Mouse (Mus musculus) erythroblast, embryonic 14.5 days (primary cell): ENCODE data around the gene Pan3.

Experiments used
- GATA1 ChIP-seq: IDR thresholded peaks from 2 replicates; pipeline ENCODE4 v1.6.1; 2012; ENCODE audit warnings: low read length, inconsistent platforms, mixed read lengths
- TAL1 ChIP-seq: IDR thresholded peaks from 3 replicates; pipeline ENCODE4 v1.6.1; 2012; ENCODE audit warnings: low read length, inconsistent platforms, mixed read lengths

- TF ChIP-seq TAL1, result no peak
- TF ChIP-seq GATA1, result no peak
Observed at GRCm38 (mm10) chr5:147442741-147443140, 12.8 kb downstream of the Pan3 start.
